Mouse (Mus musculus) frontal cortex, adult 2 months (tissue): ENCODE data around the gene Macrod2. TPM values are rescaled to one million over a fixed set of nuclear protein-coding genes. Genes with fewer than 3 reads are reported as not detected.

Experiments
- DNase-seq, 2 experiments: peaks; one replicate each; pipeline ENCODE4 v3.0.0; 2022; ENCODE audit warnings: low spot score in 1 of 2; ENCODE audit errors: extremely low spot score in 1 of 2
- polyA plus RNA-seq: library from polyadenylated mRNA; depleted of rRNA; stranded (reverse); fragments of >200 nt; gene quantifications from 2 replicates; pipeline ENCODE4 v1.2.3, GENCODE M21; 2012

Macrod2 gene
- polyA plus RNA-seq, 1 experiment, result 25.6 TPM

- no peak for DNase-seq
Observed at GRCm38 (mm10) chr2:140896396-140897082, 501.4 kb downstream of the Macrod2 start.

- DNase-seq, result no peak
Observed at GRCm38 (mm10) chr2:140898408-140898985, 503.4 kb downstream of the Macrod2 start.

GRCm38 (mm10) chr2:140905331-140905730, 510.2 kb downstream of the Macrod2 start:
- DNase-seq, result no peak

- no peak for DNase-seq
Observed at GRCm38 (mm10) chr2:140906123-140906522, 511.0 kb downstream of the Macrod2 start.

GRCm38 (mm10) chr2:140911463-140911862, 516.4 kb downstream of the Macrod2 start:
- no peak for DNase-seq

GRCm38 (mm10) chr2:140912179-140912578, 517.1 kb downstream of the Macrod2 start:
- no peak for DNase-seq

- no peak for DNase-seq
Observed at GRCm38 (mm10) chr2:140912931-140913330, 517.8 kb downstream of the Macrod2 start.

GRCm38 (mm10) chr2:140913679-140914412, 518.7 kb downstream of the Macrod2 start:
- DNase-seq, result no peak

GRCm38 (mm10) chr2:140926922-140927321, 531.8 kb downstream of the Macrod2 start:
- no peak for DNase-seq

GRCm38 (mm10) chr2:140934483-140934882, 539.4 kb downstream of the Macrod2 start:
- DNase-seq, result no peak

- DNase-seq, result no peak
Observed at GRCm38 (mm10) chr2:140949461-140949860, 554.4 kb downstream of the Macrod2 start.

- DNase-seq, result peak in 1 of 2 experiments; percentile 18
Observed at GRCm38 (mm10) chr2:140959246-140959645, 564.1 kb downstream of the Macrod2 start.

- peak in 1 of 2 experiments; percentile 35 for DNase-seq
Observed at GRCm38 (mm10) chr2:140970181-140970580, 575.1 kb downstream of the Macrod2 start.

- no peak for DNase-seq
Observed at GRCm38 (mm10) chr2:140971845-140972244, 576.7 kb downstream of the Macrod2 start.

GRCm38 (mm10) chr2:140985670-140986372, 590.7 kb downstream of the Macrod2 start:
- no peak for DNase-seq

GRCm38 (mm10) chr2:141003846-141004245, 608.7 kb downstream of the Macrod2 start:
- no peak for DNase-seq

- no peak for DNase-seq
Observed at GRCm38 (mm10) chr2:141004326-141004725, 609.2 kb downstream of the Macrod2 start.

GRCm38 (mm10) chr2:141005616-141006015, 610.5 kb downstream of the Macrod2 start:
- DNase-seq, result no peak

GRCm38 (mm10) chr2:141007725-141008124, 612.6 kb downstream of the Macrod2 start:
- DNase-seq, result no peak

- DNase-seq, result peak in 1 of 2 experiments; percentile 34
Observed at GRCm38 (mm10) chr2:141008458-141008857, 613.3 kb downstream of the Macrod2 start.
